Mouse (Mus musculus): ENCODE data around the gene Vmn2r83.

Gene Vmn2r83

DNA sequence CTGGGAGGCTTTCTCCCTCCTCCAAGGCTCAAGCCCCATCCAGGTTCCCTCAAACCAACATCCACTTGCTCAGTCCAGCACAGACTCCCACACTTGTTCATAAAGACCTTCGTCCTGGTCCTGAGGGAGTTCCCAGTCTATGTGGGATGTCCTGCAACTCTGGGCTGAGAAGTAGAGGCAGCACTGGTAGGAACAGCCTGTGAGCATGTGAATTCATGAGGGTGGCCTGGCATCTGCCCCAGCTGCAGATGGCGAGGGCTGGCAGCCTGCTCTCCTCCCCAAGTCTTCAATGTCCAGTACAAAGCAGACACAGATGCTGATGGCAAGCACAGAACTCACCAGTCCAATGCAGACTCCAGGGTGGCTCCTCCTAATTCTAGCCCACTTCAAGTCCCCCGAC lies 69.8 kb downstream of the Vmn2r83 start:
- DNase-seq = no peak

DNA sequence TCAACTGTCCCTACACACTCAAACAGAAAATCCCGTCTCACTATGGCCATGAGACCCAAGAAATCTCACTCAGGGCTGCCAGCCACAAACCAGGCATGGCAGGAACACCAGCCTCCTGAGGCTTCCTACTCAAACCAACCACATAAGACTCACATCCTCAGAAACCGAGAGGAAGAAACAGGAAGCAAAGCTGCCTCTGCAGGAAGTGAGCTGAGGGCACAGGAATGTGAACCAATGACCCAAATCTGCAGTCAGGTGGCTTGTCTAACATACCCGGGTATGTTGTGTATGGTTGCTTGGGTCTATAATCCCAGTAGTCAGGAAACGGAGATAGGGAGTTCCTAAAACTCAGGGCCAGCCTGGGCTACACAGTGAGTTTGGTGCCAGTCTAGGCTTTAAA lies 70.3 kb downstream of the Vmn2r83 start:
- DNase-seq = no peak

DNA sequence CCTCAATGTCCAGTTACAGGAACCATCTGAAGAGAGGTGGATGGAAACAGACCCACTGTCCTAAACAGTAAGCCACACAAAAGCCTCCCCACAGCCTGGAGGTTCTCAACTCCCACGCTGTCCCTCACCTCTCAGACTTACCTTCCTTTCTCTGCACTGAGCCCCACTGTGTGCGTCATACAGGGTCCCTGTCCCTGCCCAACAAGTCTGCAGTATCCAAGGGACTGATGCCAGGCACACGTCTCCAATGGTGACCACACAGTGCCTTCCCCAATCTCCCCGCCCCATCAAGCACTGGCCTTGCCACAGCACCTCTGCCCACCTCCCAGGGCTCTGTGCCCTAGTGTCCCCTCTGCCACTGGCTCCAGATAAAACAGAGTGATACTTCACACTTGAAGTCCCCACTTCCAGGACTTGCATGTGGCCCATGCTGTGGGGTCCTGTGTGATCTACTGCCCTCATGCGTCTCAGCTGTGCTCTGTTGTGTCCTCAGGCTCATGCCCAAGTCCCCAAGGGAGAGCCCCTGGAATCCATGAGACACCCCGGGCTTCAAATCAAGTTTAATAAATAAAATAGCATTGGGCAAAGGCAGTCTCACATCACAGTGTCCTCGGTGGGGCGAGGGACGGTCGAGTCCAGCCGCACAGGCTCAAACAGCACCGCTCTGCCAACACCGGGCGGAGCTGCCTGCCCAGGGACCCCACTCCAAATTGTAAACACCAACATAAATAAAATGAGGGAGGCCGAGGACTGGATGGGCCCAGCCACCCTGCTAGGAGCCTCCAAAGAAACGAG lies 71.4 kb downstream of the Vmn2r83 start:
- no peak for DNase-seq

DNA sequence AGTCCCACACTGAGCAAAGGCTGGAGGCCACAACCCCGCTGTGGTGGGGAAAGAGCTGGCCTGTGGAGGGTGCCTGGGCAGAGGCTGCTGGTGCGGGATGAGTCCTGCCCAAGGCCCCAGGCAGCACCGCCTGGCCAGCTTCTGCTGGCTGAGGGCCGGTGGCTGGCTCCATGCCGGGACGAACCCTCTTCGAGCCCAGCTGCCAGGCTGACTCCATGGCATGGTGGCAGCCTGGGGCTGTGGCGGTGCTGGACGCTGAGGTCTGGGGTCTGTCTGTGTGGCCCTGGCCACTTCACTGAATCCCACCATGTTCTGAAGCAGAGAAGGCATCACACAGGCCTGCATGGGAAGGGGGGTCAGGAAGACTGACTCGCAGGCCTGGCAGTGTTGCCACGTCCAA lies 72.2 kb downstream of the Vmn2r83 start:
- DNase-seq = no peak

DNA sequence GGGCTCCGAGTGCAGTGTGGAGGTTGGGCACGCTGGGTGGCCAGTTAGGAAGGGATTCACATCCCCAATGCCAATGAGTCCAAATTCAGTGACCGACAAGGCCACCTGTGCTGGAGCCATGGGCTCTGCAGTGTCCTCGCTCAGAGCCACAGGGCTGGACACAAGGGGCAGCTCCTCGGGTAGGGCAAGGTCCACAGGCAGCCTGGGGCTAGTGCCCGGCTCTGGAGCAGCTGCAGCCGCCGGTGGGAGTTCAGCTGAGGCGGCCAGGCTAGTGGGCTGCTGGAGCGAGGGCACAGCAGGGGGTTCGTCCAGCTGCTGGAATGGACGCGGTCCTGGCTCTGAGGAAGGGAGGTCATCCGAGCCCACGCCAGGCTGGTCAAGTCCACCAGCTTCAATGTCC lies 73.0 kb downstream of the Vmn2r83 start:
- DNase-seq = no peak

DNA sequence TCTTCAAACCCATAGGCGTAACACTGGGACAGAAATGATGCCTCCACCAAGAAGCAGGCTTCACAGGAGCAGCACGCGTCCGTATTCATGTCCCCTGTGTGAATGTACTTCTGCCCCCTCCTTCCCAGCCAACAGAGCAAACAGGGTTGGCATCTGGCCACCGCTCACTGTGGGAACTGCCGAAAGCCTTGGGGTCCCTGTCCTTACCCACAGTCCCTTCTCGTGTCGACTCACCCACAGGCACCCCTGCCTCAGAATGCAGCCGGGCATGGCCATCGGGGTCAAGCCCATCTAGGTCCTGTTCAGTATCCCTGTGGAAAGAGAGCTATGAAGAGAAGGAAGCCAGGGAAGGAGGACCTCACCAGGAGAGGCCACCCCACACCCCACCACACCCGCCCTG lies 73.6 kb downstream of the Vmn2r83 start:
- no peak for DNase-seq
